In the genomic region with DNA sequence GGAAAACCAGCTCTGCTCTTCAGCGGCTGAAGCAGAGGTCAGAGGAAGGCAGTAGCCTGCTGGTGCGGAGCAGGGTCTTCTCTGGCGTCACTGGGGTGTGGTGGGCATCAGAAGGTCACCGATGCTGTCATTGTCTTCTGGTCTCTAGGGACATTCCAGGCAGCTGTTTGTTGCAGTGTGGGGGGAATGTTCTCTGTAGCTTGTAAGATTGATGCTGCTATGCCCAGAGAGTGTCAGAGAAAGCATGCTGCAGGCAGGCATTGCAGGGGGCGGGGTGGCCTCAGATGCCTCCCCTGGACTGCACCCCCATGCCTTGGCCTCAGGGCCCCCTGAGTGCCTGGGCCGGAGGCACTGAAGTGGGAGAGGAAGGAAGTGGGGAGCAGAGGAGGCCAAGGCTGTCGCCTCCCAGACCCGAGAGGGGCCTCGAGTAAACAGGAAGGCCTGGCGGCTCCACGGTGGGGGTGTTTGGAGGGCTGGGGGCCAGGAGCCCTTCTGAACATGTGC, we compare ENCODE assay signal across 8 mouse cellular contexts. TPM values are rescaled to one million over a fixed set of nuclear protein-coding genes. Genes with fewer than 3 reads are reported as not detected.
A peak's percentile ranks its signal among the peaks of the same experiment; 100 is the strongest.
DNase-seq lines count a peak whose midpoint lies in the region; ATAC-seq lines count a peak whose summit lies in the region.

No protein-coding gene starts in this region.

- ATAC-seq in heart, embryonic 15.5 days (replicated peaks; ENCODE audit: insufficient number of reproducible peaks, insufficient read depth, low FRiP score, low read depth), result peak; percentile 81

- no peak overlapping the region; the same call in 1 of the 2 replicates for H3K4me2 ChIP-seq in heart, embryonic 15.5 days

- H3K4me1 ChIP-seq in heart, embryonic 15.5 days (replicated peaks), result peaks cover 42% of the 10 kb centered on the region

- H3K36me3 ChIP-seq in heart, embryonic 15.5 days, result peaks cover 24% of the 10 kb centered on the region

- peak overlapping the region; percentile 74 for H3K27ac ChIP-seq in heart, embryonic 15.5 days

- WGBS in heart, embryonic 15.5 days, result 15% methylated on average over 11 of the region's 11 CpGs

- no peak overlapping the region for H3K4me3 ChIP-seq in heart, embryonic 15.5 days

- H3K9me3 ChIP-seq in heart, embryonic 15.5 days (replicated peaks), result no peaks in the 10 kb centered on the region

- DNase-seq in CD4-positive helper T cell, adult 2 months (ENCODE audit: low read depth, low spot score), result peak; percentile 29
- DNase-seq in adrenal gland, adult 2 months, result peak; percentile 80
- DNase-seq in kidney, postnatal 10 days, result peak; percentile 85
- peak; percentile 88 for DNase-seq in lung, postnatal 36 days
- DNase-seq in thymus, postnatal 0 days (ENCODE audit: low spot score), result peak; percentile 89
- DNase-seq in frontal cortex, postnatal 36 days (ENCODE audit: low spot score in 2 of 2), result no peak
- no peak for DNase-seq in urinary bladder, postnatal 14 days (ENCODE audit: low spot score)

- peak overlapping the region; percentile 39; the same call in 1 of the 2 replicates for H3K9ac ChIP-seq in heart, embryonic 15.5 days

- H3K27me3 ChIP-seq in heart, embryonic 15.5 days, result no peaks in the 10 kb centered on the region

RNA-seq across cellular contexts. Expression of gene Eng, which starts 8.6 kb away (rescaled TPM):
- 100 to 1,000 TPM; 100 to 128 TPM for total RNA-seq in adrenal gland, adult 2 months (2021)
- polyA plus RNA-seq in adrenal gland, adult 2 months (2012; rRNA removed), result 266 and 281 TPM in 2 replicates
- polyA plus RNA-seq in heart, embryonic 15.5 days (2015; fragmentation: Nextera tagmentation; extraction: Ambion mirVana), result 144 and 163 TPM in 2 replicates
- polyA plus RNA-seq in thymus, postnatal 0 days (2015; fragmentation: Nextera tagmentation; extraction: Ambion mirVana), result 25.9 and 28.5 TPM in 2 replicates

RNA-seq across cellular contexts. Expression of gene Ak1, which starts 16.3 kb away (rescaled TPM):
- 10 to 100 TPM; 40.6 to 59.0 TPM for total RNA-seq in adrenal gland, adult 2 months (2021)
- 66.6 and 67.7 TPM in 2 replicates for polyA plus RNA-seq in adrenal gland, adult 2 months (2012; rRNA removed)
- polyA plus RNA-seq in heart, embryonic 15.5 days (2015; fragmentation: Nextera tagmentation; extraction: Ambion mirVana), result 360 and 390 TPM in 2 replicates
- polyA plus RNA-seq in thymus, postnatal 0 days (2015; fragmentation: Nextera tagmentation; extraction: Ambion mirVana), result 2.0 and 2.4 TPM in 2 replicates

RNA-seq across cellular contexts. Expression of gene St6galnac6, which starts 38.3 kb away (rescaled TPM):
- total RNA-seq in adrenal gland, adult 2 months (2021), result 10 to 100 TPM; 55.2 to 55.6 TPM
- polyA plus RNA-seq in adrenal gland, adult 2 months (2012; rRNA removed), result 115 and 122 TPM in 2 replicates
- 28.5 and 29.0 TPM in 2 replicates for polyA plus RNA-seq in heart, embryonic 15.5 days (2015; fragmentation: Nextera tagmentation; extraction: Ambion mirVana)
- 5.5 and 5.7 TPM in 2 replicates for polyA plus RNA-seq in thymus, postnatal 0 days (2015; fragmentation: Nextera tagmentation; extraction: Ambion mirVana)

RNA-seq across cellular contexts. Expression of gene St6galnac4, which starts 50.9 kb away (rescaled TPM):
- 10 to 100 TPM in 1 of 2 experiments, 1 to 10 TPM in 1; 5.6 to 14.5 TPM for total RNA-seq in adrenal gland, adult 2 months (2021)
- 15.4 and 18.5 TPM in 2 replicates for polyA plus RNA-seq in adrenal gland, adult 2 months (2012; rRNA removed)
- 33.5 and 38.7 TPM in 2 replicates for polyA plus RNA-seq in heart, embryonic 15.5 days (2015; fragmentation: Nextera tagmentation; extraction: Ambion mirVana)
- 24.3 and 25.3 TPM in 2 replicates for polyA plus RNA-seq in thymus, postnatal 0 days (2015; fragmentation: Nextera tagmentation; extraction: Ambion mirVana)

Comparison
In these comparisons a context has a peak if more than half of its experiments do, and no peak if none do; other contexts are left out.
1. DNase-seq: peak in CD4-positive helper T cell, adult 2 months (single experiment), adrenal gland, adult 2 months (single experiment), kidney, postnatal 10 days (single experiment), lung, postnatal 36 days (single experiment) and thymus, postnatal 0 days (single experiment); none in frontal cortex, postnatal 36 days (0 of 2) and urinary bladder, postnatal 14 days (single experiment).
2. RNA of gene Ak1, which starts 16.3 kb away (polyA plus RNA-seq): 360 to 390 TPM in heart, embryonic 15.5 days and 66.6 to 67.7 TPM in adrenal gland, adult 2 months; 2.0 to 2.4 TPM in thymus, postnatal 0 days; every median in the first group is over 10 times any median in the second.